Mouse (Mus musculus) macrophage (primary cell): ENCODE results near the gene Prrc2c. TPM values are rescaled to one million over a fixed set of nuclear protein-coding genes. Genes with fewer than 3 reads are reported as not detected.
"Not testable (repeated sequence)": the region's sequence is repeated elsewhere in the genome, so short reads cannot be mapped to it uniquely, and the experiment has no call there.

ENCODE experiments used
- H3K27ac ChIP-seq: fragments of 350-480 bp; formaldehyde crosslinking; 2 replicates; pipeline ENCODE4 v1.9.0; 2021
- H3K36me3 ChIP-seq: fragments of 350-480 bp; formaldehyde crosslinking; 2 replicates; pipeline ENCODE4 v1.9.0; 2021; ENCODE audit errors: inconsistent target
- H3K4me3 ChIP-seq: fragments of 350-480 bp; formaldehyde crosslinking; 2 replicates; pipeline ENCODE4 v1.9.0; 2021; ENCODE audit errors: inconsistent target
- H3K79me2 ChIP-seq: fragments of 350-480 bp; formaldehyde crosslinking; 2 replicates; pipeline ENCODE4 v1.9.0; 2021; ENCODE audit errors: inconsistent target
- WGBS: methylation state at CpG from one replicate; pipeline ENCODE4 v1.1.7; 2026; ENCODE audit warnings: inconsistent platforms; ENCODE audit not compliant: missing documents; 5-methylcytosine and 5-hydroxymethylcytosine counted together
- polyA plus RNA-seq: library from polyadenylated mRNA; stranded (reverse); fragments of 250-400 nt; gene quantifications from 3 replicates; pipeline ENCODE4 v1.2.4, GENCODE M21; 2018; ENCODE audit warnings: inconsistent platforms
- total RNA-seq, 78 experiments: library from RNA; depleted of rRNA; stranded (reverse); fragments of 250-400 nt; gene quantifications; 1 replicate in 9 of 78; 2 replicates in 24 of 78; 3 replicates in 43 of 78; 4 replicates in 2 of 78; pipeline ENCODE4 v1.2.4; 2018; ENCODE audit warnings: inconsistent platforms in 56 of 78

Gene Prrc2c
- total RNA-seq (2018; cell fraction: chromatin; rRNA removed) = 100 to 1,000 TPM; 322 to 528 (median 410) TPM
- 100 to 1,000 TPM in 5 of 26 experiments, 10 to 100 TPM in 21; 64.6 to 105 (median 87.7) TPM for total RNA-seq (2018; cell fraction: cytosol; rRNA removed)
- total RNA-seq (2018; cell fraction: nucleus; rRNA removed) = 100 to 1,000 TPM; 205 to 350 (median 237) TPM
- polyA plus RNA-seq = 44.0 to 64.3 TPM (median 56.5 TPM) in 3 replicates

GRCm38 (mm10) chr1:162740401-162740835 is at the start of gene Prrc2c:
Gene Prrc2c, minus strand, starts transcription at chr1:162740556.
- Histone ChIP-seq H3K36me3 (no peaks in the 10 kb centered on the region), H3K79me2 (peaks cover 45% of the 10 kb centered on the region), H3K27ac (peak within 1 kb of the TSS; percentile 62), H3K4me3 (peak within 1 kb of the TSS; percentile 93)
- WGBS = under 1% methylated on average over 35 of the region's 36 CpGs

GRCm38 (mm10) chr1:162785222-162785621 is 44.9 kb upstream of the Prrc2c start:
- H3K4me3 ChIP-seq = no peak overlapping the region
- 87% methylated on average over 4 of the region's 4 CpGs for WGBS
- H3K27ac ChIP-seq = no peak overlapping the region
- H3K79me2 ChIP-seq = no peaks in the 10 kb centered on the region
- no peaks in the 10 kb centered on the region for H3K36me3 ChIP-seq

- H3K27ac ChIP-seq = no peak overlapping the region
- H3K79me2 ChIP-seq = no peaks in the 10 kb centered on the region
- no peaks in the 10 kb centered on the region for H3K36me3 ChIP-seq
- no peak overlapping the region for H3K4me3 ChIP-seq
- 95% methylated on average over 7 of the region's 7 CpGs for WGBS
Measured at GRCm38 (mm10) chr1:162783669-162784248, 43.4 kb upstream of the Prrc2c start.

GRCm38 (mm10) chr1:162781035-162781434 is 40.7 kb upstream of the Prrc2c start:
- not testable (repeated sequence) for H3K27ac ChIP-seq, H3K36me3 ChIP-seq, H3K4me3 ChIP-seq, H3K79me2 ChIP-seq
- WGBS = 95% methylated on average over 2 of the region's 2 CpGs

GRCm38 (mm10) chr1:162777943-162778538 is 37.7 kb upstream of the Prrc2c start:
- no peaks in the 10 kb centered on the region for H3K36me3 ChIP-seq
- no peak overlapping the region for H3K27ac ChIP-seq
- H3K79me2 ChIP-seq = no peaks in the 10 kb centered on the region
- WGBS = 98% methylated on average over 5 of the region's 5 CpGs
- H3K4me3 ChIP-seq = no peak overlapping the region

GRCm38 (mm10) chr1:162773661-162774060 is 33.3 kb upstream of the Prrc2c start:
- H3K79me2 ChIP-seq = no peaks in the 10 kb centered on the region
- 85% methylated on average over 4 of the region's 4 CpGs for WGBS
- H3K27ac ChIP-seq = no peak overlapping the region
- no peak overlapping the region for H3K4me3 ChIP-seq
- no peaks in the 10 kb centered on the region for H3K36me3 ChIP-seq

GRCm38 (mm10) chr1:162771617-162772360 is 31.4 kb upstream of the Prrc2c start:
- H3K79me2 ChIP-seq = no peaks in the 10 kb centered on the region
- H3K27ac ChIP-seq = no peak overlapping the region
- no peaks in the 10 kb centered on the region for H3K36me3 ChIP-seq
- WGBS = 85% methylated on average over 4 of the region's 4 CpGs
- no peak overlapping the region for H3K4me3 ChIP-seq

- no peak overlapping the region for H3K4me3 ChIP-seq
- H3K79me2 ChIP-seq = no peaks in the 10 kb centered on the region
- WGBS = 55% methylated on average over 6 of the region's 6 CpGs
- H3K36me3 ChIP-seq = no peaks in the 10 kb centered on the region
- no peak overlapping the region for H3K27ac ChIP-seq
Measured at GRCm38 (mm10) chr1:162752009-162752408, 11.7 kb upstream of the Prrc2c start.

- Histone ChIP-seq H3K27ac (no peak overlapping the region), H3K4me3 (no peak overlapping the region), H3K36me3 (no peaks in the 10 kb centered on the region), H3K79me2 (no peaks in the 10 kb centered on the region)
- whole genome bisulfite sequencing = 84% methylated on average over 7 of the region's 7 CpGs
Measured at GRCm38 (mm10) chr1:162749607-162750006, 9.3 kb upstream of the Prrc2c start.

- H3K79me2 ChIP-seq = no peaks in the 10 kb centered on the region
- no peak overlapping the region for H3K27ac ChIP-seq
- H3K4me3 ChIP-seq = no peak overlapping the region
- H3K36me3 ChIP-seq = no peaks in the 10 kb centered on the region
- WGBS = 33% methylated on average over 5 of the region's 5 CpGs
Measured at GRCm38 (mm10) chr1:162748761-162749160, 8.4 kb upstream of the Prrc2c start.

GRCm38 (mm10) chr1:162739831-162740394 is 443 bp downstream of the Prrc2c start:
- 4% methylated on average over 51 of the region's 58 CpGs for WGBS
- Histone ChIP-seq H3K79me2 (peaks cover 50% of the 10 kb centered on the region), H3K36me3 (no peaks in the 10 kb centered on the region), H3K4me3 (peak overlapping the region; percentile 93), H3K27ac (peak overlapping the region; percentile 62)

GRCm38 (mm10) chr1:162739406-162739805 is 950 bp downstream of the Prrc2c start:
- Histone ChIP-seq H3K27ac (peak overlapping the region; percentile 62), H3K36me3 (no peaks in the 10 kb centered on the region), H3K79me2 (peaks cover 55% of the 10 kb centered on the region), H3K4me3 (peak overlapping the region; percentile 93)
- 3% methylated on average over 10 of the region's 10 CpGs for WGBS

GRCm38 (mm10) chr1:162738472-162738871 is 1.9 kb downstream of the Prrc2c start:
- H3K27ac ChIP-seq = no peak overlapping the region
- peaks cover 64% of the 10 kb centered on the region for H3K79me2 ChIP-seq
- H3K36me3 ChIP-seq = no peaks in the 10 kb centered on the region
- 22% methylated on average over 2 of the region's 2 CpGs for WGBS
- H3K4me3 ChIP-seq = peak overlapping the region; percentile 93

- H3K4me3 ChIP-seq = no peak overlapping the region
- 78% methylated on average over 4 of the region's 4 CpGs for WGBS
- peaks cover 98% of the 10 kb centered on the region for H3K79me2 ChIP-seq
- H3K27ac ChIP-seq = no peak overlapping the region
- H3K36me3 ChIP-seq = no peaks in the 10 kb centered on the region
Measured at GRCm38 (mm10) chr1:162735084-162735483, 5.3 kb downstream of the Prrc2c start.
